Mouse (Mus musculus): ENCODE measurements around the gene Edrf1.

- TF ChIP-seq GATA1 (IDR thresholded peaks at IDR 0.05; ENCODE audit: low read length) (no peak), TAL1 (IDR thresholded peaks at IDR 0.05; ENCODE audit: low read length) (no peak)
Measured at GRCm38 (mm10) chr7:133634932-133635650, 2.3 kb upstream of the Edrf1 start.
